Mouse (Mus musculus) cerebellum, adult 8-10 months (tissue): Measurements from ENCODE around the gene 3110040M04Rik.
"Not testable (repeated sequence)": the region's sequence is repeated elsewhere in the genome, so short reads cannot be mapped to it uniquely, and the experiment has no call there.

ENCODE experiments used
- DNase-seq: peaks from one replicate; pipeline ENCODE4 v3.0.0; 2022

3110040M04Rik gene

DNA sequence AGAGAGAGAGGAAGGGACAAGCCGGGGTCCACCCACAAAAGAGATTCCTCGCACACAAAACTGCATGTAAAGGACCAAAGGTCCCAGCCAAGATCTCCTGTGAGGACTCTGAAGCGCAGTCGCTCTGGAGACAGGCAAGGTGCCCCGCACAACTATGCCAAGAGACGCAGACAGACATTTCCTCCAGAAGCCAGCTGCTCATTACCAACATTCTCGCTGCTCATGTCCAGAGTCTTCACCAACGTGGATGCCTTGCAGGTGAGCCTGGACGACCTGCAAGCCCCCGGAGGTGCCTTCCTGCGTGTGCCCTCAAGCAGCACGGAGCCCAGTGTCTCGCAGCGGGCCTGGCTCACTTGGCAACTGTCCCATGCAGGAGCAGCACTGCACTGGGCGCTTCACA, 11.2 kb upstream of the 3110040M04Rik start:
- DNase-seq, result not testable (repeated sequence)

DNA sequence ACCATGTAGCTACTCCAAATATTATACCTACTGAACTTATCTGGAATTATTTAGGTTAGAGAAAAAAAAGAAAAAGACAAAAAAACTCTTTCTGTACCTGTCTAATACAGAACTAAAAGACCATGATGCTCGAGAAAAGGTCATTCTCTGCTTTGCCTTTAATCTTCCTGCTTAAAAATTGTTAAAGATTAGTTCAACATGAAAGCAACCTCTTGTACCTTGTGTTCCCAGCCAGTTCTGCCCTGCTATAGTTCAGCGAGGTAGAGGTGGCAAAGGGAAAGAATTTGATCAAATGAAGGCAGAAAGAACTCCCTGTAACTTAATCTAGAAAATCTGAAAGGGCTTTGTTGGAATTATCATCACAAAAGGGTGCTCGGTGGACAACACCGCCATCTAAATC, 7.9 kb upstream of the 3110040M04Rik start:
- not testable (repeated sequence) for DNase-seq

DNA sequence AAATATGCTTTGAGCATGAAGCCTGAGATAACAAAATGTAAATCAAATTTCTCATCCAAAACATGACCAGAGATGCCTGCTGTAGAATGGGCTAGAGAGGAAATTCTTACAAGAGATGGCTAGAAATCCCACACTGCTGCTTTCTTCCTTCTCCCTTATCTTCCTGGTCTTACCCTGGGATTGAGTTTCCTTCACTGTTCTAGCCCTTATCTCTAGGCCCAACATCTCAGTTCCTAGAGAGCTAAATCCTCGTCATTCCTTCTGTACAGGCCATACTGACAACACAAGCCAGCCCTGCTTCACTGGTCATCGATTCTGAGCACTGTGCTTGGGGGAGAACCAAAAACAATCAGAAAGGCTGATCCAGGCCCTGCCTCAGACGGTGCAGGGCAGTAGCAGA, 7.2 kb upstream of the 3110040M04Rik start:
- not testable (repeated sequence) for DNase-seq

DNA sequence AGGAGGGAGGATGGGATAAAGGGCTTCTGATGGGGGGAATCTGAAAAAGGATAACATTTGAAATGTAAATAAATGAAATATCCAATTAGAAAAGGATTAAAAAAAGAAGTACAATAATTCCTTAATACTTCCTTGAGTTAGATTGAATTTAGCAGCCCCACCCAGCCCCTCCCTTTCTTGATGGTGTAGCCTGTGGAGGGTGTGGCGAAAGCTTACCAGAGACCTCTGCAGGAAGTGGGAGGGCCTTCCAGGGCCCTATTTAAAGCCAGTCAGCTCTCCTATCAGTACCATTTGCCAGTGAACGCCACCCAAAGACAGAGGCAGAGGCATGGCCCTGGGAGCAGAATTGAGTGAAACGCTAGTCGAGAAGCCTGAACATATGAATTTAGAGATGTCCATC, 5.8 kb upstream of the 3110040M04Rik start, which contains the start of gene Gm47995:
TSS of gene Gm47995 (plus strand) at position 329 of the 400 bp plus-strand sequence.
- not testable (repeated sequence) for DNase-seq

DNA sequence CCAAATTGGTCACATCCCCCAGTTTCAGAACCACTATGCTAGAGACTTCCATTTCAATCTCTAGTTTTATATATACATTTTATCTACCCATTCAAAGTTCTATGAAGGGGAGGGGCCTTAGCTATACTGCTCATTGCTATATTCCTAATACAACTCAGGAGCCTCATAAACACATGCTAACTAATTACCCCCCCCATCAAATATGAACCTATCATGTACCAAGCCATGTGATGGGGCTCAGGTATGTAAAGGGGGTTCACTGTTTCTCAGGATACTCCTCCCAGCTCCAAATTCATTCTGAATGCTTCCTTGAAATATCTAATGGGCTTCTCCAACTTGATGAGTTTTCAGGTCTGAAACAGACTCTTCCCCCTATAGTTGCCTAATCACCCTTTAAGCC, 3.3 kb upstream of the 3110040M04Rik start:
- DNase-seq, result not testable (repeated sequence)

DNA sequence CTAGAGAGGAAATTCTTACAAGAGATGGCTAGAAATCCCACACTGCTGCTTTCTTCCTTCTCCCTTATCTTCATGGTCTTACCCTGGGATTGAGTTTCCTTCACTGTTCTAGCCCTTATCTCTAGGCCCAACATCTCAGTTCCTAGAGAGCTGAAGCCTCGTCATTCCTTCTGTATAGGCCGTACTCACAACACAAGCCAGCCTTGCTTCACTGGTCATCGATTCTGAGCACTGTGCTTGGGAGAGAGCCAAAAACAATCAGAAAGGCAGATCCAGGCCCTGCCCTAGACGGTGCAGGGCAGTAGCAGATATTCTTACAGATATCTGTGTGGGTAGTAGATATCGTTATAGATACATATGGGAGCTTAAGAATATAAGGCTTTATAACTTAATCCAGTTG, 1.1 kb upstream of the 3110040M04Rik start:
- DNase-seq, result not testable (repeated sequence)

DNA sequence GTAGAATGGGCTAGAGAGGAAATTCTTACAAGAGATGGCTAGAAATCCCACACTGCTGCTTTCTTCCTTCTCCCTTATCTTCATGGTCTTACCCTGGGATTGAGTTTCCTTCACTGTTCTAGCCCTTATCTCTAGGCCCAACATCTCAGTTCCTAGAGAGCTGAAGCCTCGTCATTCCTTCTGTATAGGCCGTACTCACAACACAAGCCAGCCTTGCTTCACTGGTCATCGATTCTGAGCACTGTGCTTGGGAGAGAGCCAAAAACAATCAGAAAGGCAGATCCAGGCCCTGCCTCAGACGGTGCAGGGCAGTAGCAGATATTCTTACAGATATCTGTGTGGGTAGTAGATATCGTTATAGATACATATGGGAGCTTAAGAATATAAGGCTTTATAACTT, 4.6 kb downstream of the 3110040M04Rik start:
- not testable (repeated sequence) for DNase-seq

DNA sequence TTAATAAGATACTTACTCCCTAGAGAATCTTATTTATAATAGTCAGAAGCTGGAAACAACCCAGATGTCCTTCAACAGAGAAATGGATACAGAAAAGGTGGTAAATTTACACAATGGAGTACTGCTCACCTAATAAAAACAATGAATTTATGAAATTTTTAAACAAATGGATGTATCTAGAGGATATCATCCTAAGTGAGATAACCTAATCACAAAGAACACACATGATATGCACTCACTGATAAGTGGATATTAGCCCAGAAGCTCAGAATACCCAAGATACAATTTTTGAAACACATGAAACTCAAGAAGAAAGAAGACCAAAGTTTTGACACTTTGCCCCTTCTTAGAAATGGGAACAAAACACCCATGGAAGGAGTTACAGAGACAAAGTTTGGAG, 5.0 kb downstream of the 3110040M04Rik start:
- DNase-seq, result not testable (repeated sequence)

DNA sequence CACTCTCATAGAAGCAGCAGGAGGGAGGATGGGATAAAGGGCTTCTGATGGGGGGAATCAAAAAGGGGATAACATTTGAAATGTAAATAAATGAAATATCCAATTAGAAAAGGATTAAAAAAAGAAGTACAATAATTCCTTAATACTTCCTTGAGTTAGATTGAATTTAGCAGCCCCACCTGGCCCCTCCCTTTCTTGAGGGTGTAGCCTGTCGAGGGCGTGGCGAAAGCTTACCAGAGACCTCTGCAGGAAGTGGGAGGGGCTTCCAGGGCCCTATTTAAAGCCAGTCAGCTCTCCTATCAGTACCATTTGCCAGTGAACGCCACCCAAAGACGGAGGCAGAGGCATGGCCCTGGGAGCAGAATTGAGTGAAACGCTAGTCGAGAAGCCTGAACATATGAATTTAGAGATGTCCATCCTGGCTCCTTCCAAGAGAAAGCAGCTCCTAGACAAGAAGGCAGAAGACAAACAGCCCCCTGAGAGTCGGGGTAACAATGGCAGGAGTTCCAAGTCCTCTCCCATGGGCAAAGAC, 6.0 kb downstream of the 3110040M04Rik start, which contains the start of gene Gm47996:
TSS of gene Gm47996 (plus strand) at position 308 of the 532 bp plus-strand sequence.
- not testable (repeated sequence) for DNase-seq

DNA sequence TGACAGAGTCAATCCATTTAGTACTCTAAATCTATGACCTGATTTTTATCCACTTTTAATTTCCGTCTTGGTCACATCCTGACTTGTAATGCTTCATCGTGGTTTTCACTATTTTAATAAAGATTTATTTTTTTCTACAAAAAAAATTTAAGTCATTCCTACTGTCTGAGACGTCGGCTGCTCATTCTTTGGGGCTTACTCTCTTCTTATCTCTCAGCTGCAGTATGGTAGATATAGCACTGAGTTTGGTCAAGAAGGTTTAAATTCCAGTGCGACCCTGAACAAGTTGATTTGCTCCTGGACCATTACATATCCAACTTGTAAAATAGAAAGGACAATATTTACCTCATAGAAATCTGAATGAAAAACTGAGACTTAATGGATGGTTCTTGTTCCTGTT, 7.7 kb downstream of the 3110040M04Rik start:
- not testable (repeated sequence) for DNase-seq

DNA sequence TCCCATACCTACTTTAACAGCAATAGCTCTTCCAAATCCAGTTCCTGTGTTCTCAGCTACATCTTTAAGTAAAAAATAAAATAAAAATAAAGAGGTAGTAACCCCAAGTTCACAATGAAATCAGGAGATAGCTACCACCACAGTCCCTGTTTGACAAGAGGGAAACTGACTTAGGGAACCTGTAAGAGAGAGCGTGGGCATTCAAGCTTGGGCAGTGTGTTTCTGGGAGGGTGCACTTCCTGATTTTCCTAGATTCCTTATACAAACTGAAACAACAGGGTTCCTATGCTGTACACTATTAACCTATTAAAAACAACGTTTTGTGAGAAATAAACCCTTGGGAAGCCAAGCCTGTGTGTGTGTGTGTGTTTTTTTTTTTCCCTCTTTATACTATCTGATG, 10.9 kb downstream of the 3110040M04Rik start:
- no peak for DNase-seq

DNA sequence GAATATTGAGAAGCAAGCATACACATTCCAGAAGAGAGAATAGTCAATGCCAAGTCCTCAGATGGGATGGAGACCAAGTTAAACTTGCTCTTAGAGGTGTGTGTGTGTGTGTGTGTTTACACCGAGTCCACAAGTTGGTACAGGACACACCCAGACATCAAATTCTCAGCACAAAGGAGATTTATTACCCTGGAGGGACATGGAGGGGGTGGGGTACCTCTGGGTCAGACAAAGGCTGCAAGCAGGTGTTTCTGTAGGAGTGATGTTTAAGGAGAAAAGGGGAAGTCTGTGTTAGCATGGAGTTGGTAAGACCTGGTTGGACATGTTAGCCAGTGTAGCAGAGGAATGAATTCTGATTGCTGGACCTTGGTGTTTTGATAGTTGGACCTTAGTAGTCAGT, 12.1 kb downstream of the 3110040M04Rik start:
- DNase-seq, result no peak

DNA sequence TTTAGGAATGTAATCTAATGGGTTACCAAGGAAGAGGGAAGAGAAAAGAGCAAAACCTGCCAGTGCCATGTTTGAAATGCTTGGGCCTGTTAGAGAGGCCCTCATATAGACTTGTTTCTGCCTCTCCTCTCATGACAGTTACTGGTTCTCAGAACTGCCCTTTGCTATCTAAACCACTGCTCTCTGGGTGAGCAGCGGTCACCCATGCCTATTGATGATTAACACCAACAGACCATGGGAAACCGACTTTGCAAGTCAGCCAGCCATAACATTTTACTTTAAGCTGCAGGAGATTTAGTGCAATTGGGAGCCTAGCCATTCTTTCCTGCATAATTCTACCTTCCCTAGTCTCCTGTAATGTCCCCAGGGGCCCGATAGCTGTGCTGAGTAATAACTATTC, 12.5 kb downstream of the 3110040M04Rik start:
- DNase-seq, result no peak

DNA sequence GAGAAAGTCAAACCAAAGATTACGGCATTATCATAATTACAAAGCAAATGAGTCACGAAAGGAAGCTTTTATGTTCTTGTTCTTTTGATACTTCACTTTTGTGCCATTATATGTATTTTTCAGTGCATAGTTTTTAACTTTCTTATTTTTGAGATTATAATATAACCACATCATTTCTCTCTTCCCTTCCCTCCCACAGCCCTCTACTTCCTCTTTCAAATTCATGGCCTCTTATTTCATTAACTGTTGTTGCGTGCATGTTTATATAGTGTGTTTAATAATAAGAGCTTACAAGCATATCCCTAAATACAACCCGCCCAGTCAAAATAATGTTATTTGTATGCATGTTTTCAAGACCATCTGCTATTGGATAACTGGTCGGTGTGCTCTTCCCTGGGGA, 15.1 kb downstream of the 3110040M04Rik start:
- no peak for DNase-seq

DNA sequence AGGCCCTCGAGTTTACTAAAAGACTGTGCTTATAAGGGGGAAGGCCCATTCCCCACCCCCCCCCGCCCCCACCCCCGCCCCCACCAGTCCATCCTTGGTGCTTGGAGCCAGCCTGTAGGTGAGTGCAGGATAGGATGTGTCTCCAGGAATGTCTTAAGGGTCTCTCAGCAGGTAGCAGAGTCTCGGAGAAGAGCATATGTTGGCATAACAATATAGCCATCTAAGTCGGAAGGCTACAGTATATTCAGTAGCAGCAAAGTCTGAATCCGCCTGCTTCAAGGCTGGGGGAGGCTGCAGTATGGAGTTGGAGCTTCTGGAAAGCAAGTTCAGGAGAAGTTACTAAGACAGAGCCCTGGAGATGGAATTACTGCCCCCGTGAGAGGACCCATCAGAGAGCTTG, 16.2 kb downstream of the 3110040M04Rik start:
- no peak for DNase-seq

DNA sequence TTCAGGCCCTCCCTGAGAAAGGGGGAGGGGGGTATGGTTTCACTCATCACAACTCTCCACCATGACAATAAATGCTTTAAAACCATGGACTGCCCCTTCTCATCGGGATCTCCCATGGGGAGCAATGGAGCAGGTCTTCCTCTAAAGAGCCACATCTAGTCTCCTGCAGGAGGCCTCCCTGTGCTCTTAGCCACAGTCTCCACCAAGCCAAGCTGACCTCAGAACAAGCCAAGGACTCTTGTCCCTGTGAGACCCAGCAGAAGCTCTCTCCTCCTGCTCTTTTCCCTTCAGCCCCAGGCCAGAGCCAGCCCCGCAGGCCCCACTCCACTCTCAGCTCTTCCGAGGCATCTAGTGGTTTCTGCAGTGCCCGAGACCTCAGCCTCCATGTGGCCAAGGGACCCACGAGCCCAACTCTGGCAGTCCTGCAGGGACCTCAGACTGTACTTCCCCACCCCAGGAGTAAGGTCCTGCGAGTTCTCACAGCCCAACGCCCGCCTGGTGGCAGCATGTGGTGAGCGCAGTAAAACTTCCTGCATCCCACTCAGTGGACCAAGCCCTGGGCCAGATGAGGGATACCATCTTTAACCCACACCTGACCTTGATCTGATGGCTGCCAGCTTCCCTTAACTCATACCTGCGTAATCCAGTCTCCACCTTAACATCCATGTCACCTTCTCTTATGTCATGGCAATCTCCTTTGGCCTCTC, 18.8 kb downstream of the 3110040M04Rik start:
- DNase-seq, result no peak

DNA sequence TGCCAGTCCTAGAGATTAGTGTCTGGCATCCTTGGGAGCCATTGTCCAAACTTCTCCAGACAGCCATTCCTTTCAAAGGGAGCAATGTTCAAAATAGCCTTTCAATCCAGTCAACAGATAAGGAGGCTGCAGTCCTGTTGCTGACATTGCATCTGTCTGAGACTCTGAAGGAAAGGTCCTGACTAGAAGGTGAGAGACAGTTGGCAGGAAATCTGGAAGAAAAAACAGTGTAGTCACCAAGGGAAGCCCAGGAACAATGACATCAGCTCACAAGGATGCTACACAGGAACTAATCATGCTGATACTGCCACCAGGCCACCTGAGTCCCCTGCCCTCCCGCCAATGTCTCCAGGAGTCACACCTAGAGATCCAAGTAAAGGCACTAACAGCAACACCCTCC, 19.5 kb downstream of the 3110040M04Rik start:
- no peak for DNase-seq

DNA sequence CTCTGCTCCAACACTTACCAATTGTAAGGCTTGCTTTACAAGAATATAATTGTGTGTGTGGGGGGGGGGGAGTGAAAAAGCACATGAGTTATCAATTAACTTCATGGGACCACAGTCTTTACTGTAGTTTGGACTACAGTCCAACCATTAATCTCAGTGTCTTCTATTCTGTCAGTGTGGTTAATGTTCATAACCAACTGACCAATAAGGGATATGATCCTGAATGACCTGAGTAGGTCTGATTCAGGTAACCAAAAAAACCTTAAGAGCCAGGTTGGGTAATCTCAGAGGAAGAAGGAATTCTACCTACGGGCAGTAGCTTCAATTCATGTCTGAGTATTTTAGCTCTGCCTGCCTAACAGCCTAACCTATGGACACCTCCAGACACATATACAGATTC, 20.6 kb downstream of the 3110040M04Rik start:
- no peak for DNase-seq

DNA sequence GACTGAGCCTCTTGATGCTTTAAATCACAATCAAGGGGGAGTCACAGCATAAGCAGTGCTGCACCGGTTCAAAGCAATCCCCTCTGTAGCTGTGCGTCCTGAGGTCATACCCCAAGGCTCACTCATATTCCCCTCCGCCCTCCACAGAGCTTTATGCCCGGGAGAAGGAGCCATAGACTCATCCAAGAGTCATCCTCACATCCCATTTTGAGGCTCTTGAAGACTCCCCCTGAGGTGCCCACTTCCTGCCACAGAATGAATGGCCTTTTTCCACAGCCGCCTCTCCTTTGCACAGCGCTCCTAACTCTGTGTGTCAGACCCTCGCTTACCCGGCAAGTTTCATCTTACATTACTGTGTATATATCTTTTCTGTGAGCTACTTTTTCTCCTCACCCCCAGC, 23.6 kb downstream of the 3110040M04Rik start:
- DNase-seq, result no peak

DNA sequence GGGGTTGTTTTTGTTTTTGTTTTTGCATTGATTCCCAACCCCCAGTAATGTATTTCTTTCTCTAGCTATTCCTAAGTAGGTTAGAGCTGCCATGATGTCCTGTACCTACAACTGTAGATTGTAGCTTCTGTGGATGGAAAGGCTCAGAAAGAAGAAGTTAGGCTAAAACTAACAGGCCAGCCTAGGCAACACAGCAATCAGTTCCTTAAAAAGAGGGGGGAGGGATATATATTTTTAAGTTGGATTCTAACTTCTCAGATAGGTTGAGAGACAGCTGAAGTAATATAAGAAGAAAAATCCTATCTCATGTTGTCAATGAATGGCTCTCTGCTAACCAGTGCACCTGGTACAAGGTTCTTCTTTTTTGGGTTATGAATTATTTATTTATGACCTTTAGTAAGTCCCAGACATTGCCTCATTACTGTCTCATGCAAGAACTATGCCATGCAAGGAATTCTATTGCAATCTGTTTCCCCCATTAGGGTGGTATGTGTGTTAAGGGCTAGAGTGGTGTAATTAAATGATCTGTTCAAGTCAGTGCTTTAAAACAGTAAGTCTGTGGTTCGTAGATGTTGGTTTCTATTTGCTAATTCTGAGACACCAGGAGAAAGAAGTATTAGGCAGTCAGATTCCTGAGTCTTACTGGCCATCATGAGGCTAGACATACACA, 24.5 kb downstream of the 3110040M04Rik start:
- no peak for DNase-seq

DNA sequence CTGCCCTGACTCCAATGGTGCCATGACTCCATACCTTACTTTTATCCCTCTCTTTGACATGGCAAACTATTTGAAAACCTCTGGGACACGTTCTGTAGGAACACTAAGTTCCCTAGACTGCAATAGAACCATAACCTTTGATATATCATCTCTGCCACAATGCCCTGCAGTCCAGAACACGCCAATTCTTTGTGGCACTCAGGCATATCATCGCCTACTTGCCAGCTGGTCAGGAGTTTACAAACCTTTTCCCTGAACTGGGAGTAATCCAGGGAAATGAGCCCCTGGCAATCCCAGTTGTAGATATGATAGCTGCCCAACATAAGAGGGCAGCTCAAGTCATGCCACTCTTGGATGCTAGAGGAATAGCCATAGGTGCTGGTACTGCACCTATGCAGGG, 28.4 kb downstream of the 3110040M04Rik start:
- DNase-seq, result no peak

DNA sequence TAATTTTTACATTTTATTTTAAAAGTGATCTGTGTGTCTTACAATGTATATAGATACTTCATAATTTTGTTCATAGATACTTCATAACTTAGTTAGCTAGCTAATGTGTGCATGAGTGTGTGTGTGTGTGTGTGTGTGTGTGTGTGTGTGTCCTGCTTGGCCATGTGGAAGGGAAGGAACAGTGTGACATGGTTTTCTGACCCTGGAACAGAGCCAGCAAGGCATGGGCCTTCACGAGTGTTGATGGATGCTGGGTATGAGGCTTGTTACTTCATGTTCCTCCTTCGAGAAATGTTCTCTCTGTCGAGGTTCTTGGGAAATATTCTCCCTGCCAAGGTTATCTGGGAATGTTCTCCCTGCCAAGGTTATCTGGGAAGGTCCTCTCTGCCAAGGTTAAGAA, 29.8 kb downstream of the 3110040M04Rik start:
- DNase-seq, result no peak

DNA sequence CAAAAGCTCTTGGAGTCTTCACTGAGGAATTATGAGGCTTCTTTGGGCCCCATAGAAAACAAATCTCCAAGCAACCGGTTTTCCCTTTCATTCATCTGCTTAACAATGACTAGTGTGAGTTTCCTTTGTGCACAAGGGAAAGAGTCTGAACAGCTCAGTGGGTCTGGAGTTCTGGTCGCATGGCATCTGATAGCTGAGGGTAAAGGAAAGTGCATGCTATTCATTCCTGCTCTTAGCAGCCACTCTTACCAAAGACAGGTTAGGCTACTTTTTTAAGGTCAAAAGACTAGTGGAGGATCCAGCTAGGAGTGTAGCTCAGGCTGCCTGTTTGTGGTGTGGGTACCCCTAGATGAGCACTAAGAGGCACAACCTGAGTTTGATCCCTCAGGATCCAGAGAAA, 31.7 kb downstream of the 3110040M04Rik start:
- no peak for DNase-seq
